Mouse (Mus musculus) ES-E14 (cell line): ENCODE data around the gene Slc25a3.

Experiments
- CHD2 ChIP-seq: IDR thresholded peaks from 2 replicates; pipeline ENCODE4 v1.6.1; 2014; ENCODE audit warnings: mild to moderate bottlenecking, low read depth, low read length, inconsistent platforms
- HCFC1 ChIP-seq: IDR thresholded peaks from 2 replicates; pipeline ENCODE4 v1.6.1; 2012; ENCODE audit warnings: low read length, inconsistent platforms, borderline replicate concordance; ENCODE audit not compliant: insufficient read depth
- MAFK ChIP-seq: IDR thresholded peaks from 2 replicates; pipeline ENCODE4 v1.6.1; 2014; ENCODE audit warnings: mild to moderate bottlenecking, low read depth, low read length, inconsistent platforms; ENCODE audit not compliant: insufficient read depth
- ZC3H11A ChIP-seq: IDR thresholded peaks from 2 replicates; pipeline ENCODE4 v1.6.1; 2012; ENCODE audit warnings: low read depth, mild to moderate bottlenecking, inconsistent platforms, low read length, borderline replicate concordance
- ZNF384 ChIP-seq: IDR thresholded peaks from 2 replicates; pipeline ENCODE4 v1.6.1; 2012; ENCODE audit warnings: low read depth, low read length, inconsistent platforms

GRCm38 (mm10) chr10:91081959-91082507 lies 41.8 kb downstream of the Slc25a3 start:
- TF ChIP-seq CHD2 (no peak), ZC3H11A (no peak), HCFC1 (no peak), ZNF384 (no peak), MAFK (no peak)
